Mouse (Mus musculus) liver, adult 2 months (tissue): ENCODE measurements around the gene Mpp3. TPM values are rescaled to one million over a fixed set of nuclear protein-coding genes. Genes with fewer than 3 reads are reported as not detected.

Experiments
- DNase-seq: peaks from one replicate; pipeline ENCODE4 v3.0.0-alpha.2; 2011; ENCODE audit warnings: low read depth, low spot score; ENCODE audit errors: extremely low read depth
- H3K27ac ChIP-seq: fragments of 200-500 bp; replicated peaks from 2 replicates; pipeline ENCODE4 v1.5.1; 2012; ENCODE audit warnings: low read depth, mild to moderate bottlenecking, control low read depth, inconsistent platforms, low read length; ENCODE audit not compliant: insufficient read depth
- H3K27me3 ChIP-seq: fragments of 200-500 bp; 2 replicates; pipeline ENCODE4 v1.6.1; 2012; ENCODE audit warnings: mild to moderate bottlenecking, moderate library complexity, low read length, inconsistent platforms; ENCODE audit not compliant: control insufficient read depth, insufficient read depth
- H3K36me3 ChIP-seq: fragments of 200-500 bp; 2 replicates; pipeline ENCODE4 v1.6.1; 2012; ENCODE audit warnings: low read length, inconsistent platforms; ENCODE audit not compliant: control insufficient read depth, insufficient read depth
- H3K4me1 ChIP-seq: fragments of 200-500 bp; 2 replicates; pipeline ENCODE4 v1.6.1; 2011; ENCODE audit warnings: low read length; ENCODE audit not compliant: control insufficient read depth, insufficient read depth
- H3K4me3 ChIP-seq: fragments of 200-500 bp; 2 replicates; pipeline ENCODE4 v1.5.1; 2011; ENCODE audit warnings: low read depth, mild to moderate bottlenecking, control low read depth, low read length, moderate library complexity; ENCODE audit not compliant: insufficient read depth
- H3K79me2 ChIP-seq: fragments of 200-500 bp; 2 replicates; pipeline ENCODE4 v1.6.1; 2012; ENCODE audit warnings: inconsistent platforms, mild to moderate bottlenecking, low read length, moderate library complexity; ENCODE audit not compliant: control insufficient read depth, insufficient read depth
- H3K9ac ChIP-seq: fragments of 200-500 bp; 2 replicates; pipeline ENCODE4 v1.6.1; 2012; ENCODE audit warnings: low read depth, mild to moderate bottlenecking, control low read depth, inconsistent platforms, low read length
- CTCF ChIP-seq: fragments of 200-500 bp; IDR thresholded peaks from 2 replicates; pipeline ENCODE4 v1.5.1; 2011; ENCODE audit warnings: low read depth, low read length, control low read depth
- POLR2A ChIP-seq: fragments of 200-500 bp; IDR thresholded peaks from 2 replicates; pipeline ENCODE4 v1.6.1; 2011; ENCODE audit warnings: low read length, control low read depth; ENCODE audit not compliant: insufficient read depth; ENCODE audit errors: extremely low read depth
- WGBS: fragments of 180-500 bp; shearing (Covaris S2); methylation state at CpG from one replicate; pipeline ENCODE4 v1.1.7; 2018; 5-methylcytosine and 5-hydroxymethylcytosine counted together
- polyA plus RNA-seq: library from polyadenylated mRNA; depleted of rRNA; stranded (reverse); fragments of >200 nt; gene quantifications from 2 replicates; pipeline ENCODE4 v1.2.3, GENCODE M21; 2012
- total RNA-seq: library from RNA; depleted of rRNA; stranded (reverse); fragments of >200 nt; gene quantifications from 2 replicates; pipeline ENCODE4 v1.2.3, GENCODE M21; 2014

Mpp3 gene
- total and polyA plus RNA-seq, 2 experiments = 0.06 to 0.28 TPM

GRCm38 (mm10) chr11:102029304-102029703 lies 1.0 kb upstream of the Mpp3 start:
- Histone ChIP-seq H3K9ac (no peak overlapping the region), H3K4me1 (peaks cover 1% of the 10 kb centered on the region; the same call in 1 of the 2 replicates), H3K79me2 (no peaks in the 10 kb centered on the region), H3K4me3 (no peak overlapping the region), H3K36me3 (no peaks in the 10 kb centered on the region), H3K27ac (no peak overlapping the region), H3K27me3 (0 out of 2 replicates have a peak, but pooled peaks cover 3% of the 10 kb centered on the region)
- 85% methylated on average over 4 of the region's 4 CpGs for WGBS
- no peak for DNase-seq
- no peak for TF ChIP-seq POLR2A
- TF ChIP-seq CTCF = no peak

GRCm38 (mm10) chr11:102027361-102028017 lies 772 bp downstream of the Mpp3 start:
- H3K36me3 ChIP-seq = no peaks in the 10 kb centered on the region
- TF ChIP-seq POLR2A = no peak
- TF ChIP-seq CTCF = no peak
- H3K79me2 ChIP-seq = no peaks in the 10 kb centered on the region
- no peak overlapping the region for H3K9ac ChIP-seq
- H3K4me3 ChIP-seq = peak overlapping the region; percentile 67; the same call in 1 of the 2 replicates
- H3K27ac ChIP-seq = no peak overlapping the region
- H3K4me1 ChIP-seq = peaks cover 1% of the 10 kb centered on the region; the same call in 1 of the 2 replicates
- H3K27me3 ChIP-seq = 0 out of 2 replicates have a peak, but pooled peaks cover 3% of the 10 kb centered on the region
- WGBS = 44% methylated on average over 12 of the region's 12 CpGs
- DNase-seq = no peak

GRCm38 (mm10) chr11:102026694-102027360 lies 1.4 kb downstream of the Mpp3 start:
- peak; percentile 23 for DNase-seq
- peak overlapping the region; percentile 76 for H3K9ac ChIP-seq
- 1% methylated on average over 56 of the region's 73 CpGs for WGBS
- no peaks in the 10 kb centered on the region for H3K36me3 ChIP-seq
- peak overlapping the region; percentile 67 for H3K4me3 ChIP-seq
- TF ChIP-seq POLR2A (no peak), CTCF (no peak)
- no peaks in the 10 kb centered on the region for H3K79me2 ChIP-seq
- H3K27ac ChIP-seq = no peak overlapping the region
- H3K4me1 ChIP-seq = peaks cover 1% of the 10 kb centered on the region; the same call in 1 of the 2 replicates
- 0 out of 2 replicates have a peak, but pooled peaks cover 3% of the 10 kb centered on the region for H3K27me3 ChIP-seq

GRCm38 (mm10) chr11:102025991-102026660 lies 2.1 kb downstream of the Mpp3 start:
- DNase-seq = no peak
- Histone ChIP-seq H3K4me3 (peak overlapping the region; percentile 67; the same call in 1 of the 2 replicates), H3K27ac (no peak overlapping the region), H3K4me1 (peaks cover 1% of the 10 kb centered on the region; the same call in 1 of the 2 replicates), H3K27me3 (0 out of 2 replicates have a peak, but pooled peaks cover 3% of the 10 kb centered on the region), H3K9ac (peak overlapping the region; percentile 76), H3K79me2 (no peaks in the 10 kb centered on the region), H3K36me3 (no peaks in the 10 kb centered on the region)
- TF ChIP-seq CTCF = no peak
- TF ChIP-seq POLR2A = no peak
- WGBS = 12% methylated on average over 22 of the region's 23 CpGs

GRCm38 (mm10) chr11:102025354-102025753 lies 2.9 kb downstream of the Mpp3 start:
- Histone ChIP-seq H3K27ac (no peak overlapping the region), H3K36me3 (no peaks in the 10 kb centered on the region), H3K4me3 (no peak overlapping the region), H3K79me2 (no peaks in the 10 kb centered on the region), H3K4me1 (peaks cover 1% of the 10 kb centered on the region; the same call in 1 of the 2 replicates), H3K9ac (no peak overlapping the region), H3K27me3 (0 out of 2 replicates have a peak, but pooled peaks cover 3% of the 10 kb centered on the region)
- TF ChIP-seq CTCF (no peak), POLR2A (no peak)
- no peak for DNase-seq
- 82% methylated on average over 7 of the region's 7 CpGs for WGBS
